Mouse (Mus musculus): ENCODE data around the gene Abcd4. TPM values are rescaled to one million over a fixed set of nuclear protein-coding genes. Genes with fewer than 3 reads are reported as not detected.

Gene Abcd4
- total RNA-seq, 2 experiments from 2014 or later = 4.5 to 4.7 TPM

- no peak for ATAC-seq (ENCODE audit: poor library complexity, severe bottlenecking)
These were observed 44.1 kb downstream of the Abcd4 start for GRCm38 (mm10) chr12:84573094-84573493.

- ATAC-seq (ENCODE audit: poor library complexity, severe bottlenecking) = no peak
These were observed 44.9 kb downstream of the Abcd4 start for GRCm38 (mm10) chr12:84572341-84572720.

- ATAC-seq (ENCODE audit: poor library complexity, severe bottlenecking) = no peak
These were observed 45.5 kb downstream of the Abcd4 start for GRCm38 (mm10) chr12:84571466-84572340.

- no peak for ATAC-seq (ENCODE audit: poor library complexity, severe bottlenecking)
These were observed 46.4 kb downstream of the Abcd4 start for GRCm38 (mm10) chr12:84570694-84571415.

GRCm38 (mm10) chr12:84569976-84570693 is 47.1 kb downstream of the Abcd4 start:
- ATAC-seq (ENCODE audit: poor library complexity, severe bottlenecking) = no peak

GRCm38 (mm10) chr12:84569336-84569970 is 47.8 kb downstream of the Abcd4 start, which contains the start of gene Vsx2:
TSS of gene Vsx2 (plus strand) at chr12:84569762.
- no peak for ATAC-seq (ENCODE audit: poor library complexity, severe bottlenecking)

GRCm38 (mm10) chr12:84567576-84567975 is 49.6 kb downstream of the Abcd4 start:
- ATAC-seq (ENCODE audit: poor library complexity, severe bottlenecking) = peak; percentile 62; the same call in 1 of the 2 replicates

GRCm38 (mm10) chr12:84562558-84562957 is 54.7 kb downstream of the Abcd4 start:
- no peak for ATAC-seq (ENCODE audit: poor library complexity, severe bottlenecking)

GRCm38 (mm10) chr12:84555218-84555617 is 62.0 kb downstream of the Abcd4 start:
- no peak for ATAC-seq (ENCODE audit: poor library complexity, severe bottlenecking)

Other genes with a start within 250 kb of the Abcd4 start
- gene Entpd5, start 208.4 kb downstream of the Abcd4 start, total RNA-seq (2015) = 8.8 and 11.0 TPM in 2 replicates
- gene Entpd5, start 208.4 kb downstream of the Abcd4 start, total RNA-seq (2017) = 10.5 and 11.2 TPM in 2 replicates
- gene Bbof1, start 208.3 kb downstream of the Abcd4 start, total RNA-seq (2015) = 0.36 and 1.1 TPM in 2 replicates
- 1.5 and 2.3 TPM in 2 replicates for gene Bbof1, start 208.3 kb downstream of the Abcd4 start, total RNA-seq (2017)
- 27.5 and 30.5 TPM in 2 replicates for gene Rnf113a2, start 200.2 kb downstream of the Abcd4 start, total RNA-seq (2015)
- gene Rnf113a2, start 200.2 kb downstream of the Abcd4 start, total RNA-seq (2017) = 31.2 and 32.2 TPM in 2 replicates
- gene Aldh6a1, start 166.4 kb downstream of the Abcd4 start, total RNA-seq (2015) = 8.6 and 9.3 TPM in 2 replicates
- 4.3 and 5.9 TPM in 2 replicates for gene Aldh6a1, start 166.4 kb downstream of the Abcd4 start, total RNA-seq (2017)
- 12.5 and 14.9 TPM in 2 replicates for gene Lin52, start 166.0 kb downstream of the Abcd4 start, total RNA-seq (2015)
- 10.7 and 21.3 TPM in 2 replicates for gene Lin52, start 166.0 kb downstream of the Abcd4 start, total RNA-seq (2017)
- not detected in 2 replicates for gene Vsx2, start 47.7 kb downstream of the Abcd4 start, total RNA-seq (2015)
- gene Vsx2, start 47.7 kb downstream of the Abcd4 start, total RNA-seq (2017) = not detected in 2 replicates
- gene Vrtn, start 23.6 kb upstream of the Abcd4 start, total RNA-seq (2015) = not detected in 2 replicates
- gene Vrtn, start 23.6 kb upstream of the Abcd4 start, total RNA-seq (2017) = not detected in 2 replicates
- not detected in 2 replicates for gene Syndig1l, start 81.4 kb upstream of the Abcd4 start, total RNA-seq (2015)
- gene Syndig1l, start 81.4 kb upstream of the Abcd4 start, total RNA-seq (2017) = not detected in 2 replicates
- 269 and 281 TPM in 2 replicates for gene Npc2, start 155.7 kb upstream of the Abcd4 start, total RNA-seq (2015)
- gene Npc2, start 155.7 kb upstream of the Abcd4 start, total RNA-seq (2017) = 190 and 192 TPM in 2 replicates
- 88.9 and 93.6 TPM in 2 replicates for gene Isca2, start 155.8 kb upstream of the Abcd4 start, total RNA-seq (2015)
- gene Isca2, start 155.8 kb upstream of the Abcd4 start, total RNA-seq (2017) = 43.9 and 45.8 TPM in 2 replicates